Mouse (Mus musculus) gastrocnemius, postnatal 36 days (tissue): ENCODE results near the gene Top1. TPM values are rescaled to one million over a fixed set of nuclear protein-coding genes. Genes with fewer than 3 reads are reported as not detected.

Experiments
- DNase-seq, 2 experiments: peaks; one replicate each; pipeline ENCODE4 v3.0.0; 2022
- intact Hi-C: fragments of 180-260 bp; cut with DNase I; formaldehyde crosslinking; loops from one replicate; pipeline ENCODE4 v1.15.1; 2025
- microRNA-seq, 2 experiments: library from miRNA; unstranded; fragments of <30 nt; microRNA quantifications; one replicate each; pipeline ENCODE4 v1.2.0; 2021
- total RNA-seq, 2 experiments: library from RNA; stranded (reverse); gene quantifications; 2 replicates each; pipeline ENCODE4 v1.2.3; 2021

The Top1 gene
- total RNA-seq, 2 experiments from 2014 or later: 30.3 to 34.2 TPM

DNA sequence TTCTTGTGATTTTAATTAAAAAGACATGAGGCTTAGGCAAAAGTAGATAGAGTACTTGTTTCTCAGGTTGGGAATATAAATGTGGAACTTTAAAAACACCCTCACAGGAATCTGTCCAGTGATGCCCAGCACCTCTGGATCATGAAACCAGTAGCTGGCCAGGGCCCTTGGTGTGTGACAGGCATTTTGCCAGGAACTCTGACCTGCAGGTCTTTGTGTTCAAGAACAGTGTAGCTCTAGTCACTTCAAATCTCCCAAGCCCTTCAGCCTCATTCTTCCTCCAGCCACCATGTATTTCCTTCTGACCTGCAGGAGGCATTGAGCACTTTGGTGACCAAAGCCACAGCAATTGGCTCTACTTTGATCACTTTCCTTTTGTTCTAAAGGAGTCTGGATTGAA is 124.7 kb downstream of the Top1 start:
- peak in 1 of 2 experiments; percentile 4 for DNase-seq
- intact Hi-C loops: no loop called here

- intact Hi-C loops: no loop called here
- DNase-seq: no peak
These were observed 125.2 kb downstream of the Top1 start for GRCm38 (mm10) chr2:160770871-160771270.

GRCm38 (mm10) chr2:160771325-160772276 is 125.9 kb downstream of the Top1 start:
- peak in 1 of 2 experiments; percentile 3 for DNase-seq
- intact Hi-C loops: no loop called here

Small RNA genes lying within 50 kb of the gene (microRNA-seq; reads per million reads assigned to microRNA genes)
- gene Gm23968: 0 reads per million in 2 experiments

Other genes with a start within 250 kb of the Top1 start
- gene Plcg1, start 85.4 kb downstream of the Top1 start, total RNA-seq: 10 to 100 TPM; 16.8 to 20.5 TPM
- gene Zhx3, start 227.1 kb downstream of the Top1 start, total RNA-seq: 10 to 100 TPM; 24.8 to 25.7 TPM
- gene Lpin3, start 234.8 kb downstream of the Top1 start, total RNA-seq: 1 to 10 TPM; 3.0 to 4.6 TPM